Mouse (Mus musculus): Measurements from ENCODE around the gene Pigc.
A peak's percentile ranks its signal among the peaks of the same experiment; 100 is the strongest.

Gene Pigc

DNA sequence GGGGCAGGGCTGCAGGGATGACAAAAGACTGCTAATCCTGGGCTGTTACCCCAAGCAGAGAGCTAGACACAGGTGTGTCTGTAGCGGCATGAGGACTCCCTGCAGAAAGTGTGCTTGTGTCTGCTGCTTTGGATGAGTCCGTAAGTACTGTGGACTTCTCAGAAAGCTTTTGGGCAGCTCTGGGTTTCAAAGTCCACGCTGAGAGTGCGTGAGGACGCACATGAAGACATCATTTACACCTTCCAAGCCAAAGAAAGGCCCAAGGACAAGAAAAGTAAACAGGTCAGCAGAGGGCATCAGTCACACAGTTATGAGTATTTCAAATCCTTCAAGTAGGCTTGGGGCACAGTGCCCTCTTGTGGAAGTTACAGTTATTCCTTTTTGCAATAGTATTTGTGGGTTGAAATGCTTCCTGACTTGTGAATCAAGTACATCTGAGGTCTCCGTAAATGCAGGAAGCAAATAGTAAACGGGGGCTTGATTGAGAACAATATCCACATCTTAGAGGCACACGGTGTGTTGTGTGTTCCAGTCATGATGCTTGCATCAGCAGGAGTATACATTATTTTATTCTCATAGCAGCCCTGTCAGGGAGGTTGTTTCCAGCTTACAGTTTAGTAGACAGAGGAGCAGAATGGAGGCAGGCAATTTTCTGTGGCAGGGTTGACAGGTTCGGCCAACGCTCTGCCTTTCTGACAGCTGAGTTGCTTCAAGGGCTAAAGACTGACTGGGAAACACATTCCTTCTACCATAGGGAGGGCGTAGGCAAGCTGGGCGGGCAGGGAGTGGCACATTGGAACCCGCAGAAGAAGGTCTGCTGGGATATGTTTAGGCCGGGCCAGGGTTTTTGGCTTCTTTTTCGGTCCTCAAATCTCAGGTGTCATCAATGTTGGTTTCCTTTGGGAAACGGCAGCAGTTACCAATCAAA, 7.5 kb downstream of the Pigc start:
- peak; percentile 84 for DNase-seq (ENCODE audit: extremely low spot score)

GRCm38 (mm10) chr1:161977331-161977730, 8.3 kb downstream of the Pigc start:
- DNase-seq (ENCODE audit: extremely low spot score), result no peak

- DNase-seq (ENCODE audit: extremely low spot score), result no peak
Observed at GRCm38 (mm10) chr1:161978173-161978700, 9.3 kb downstream of the Pigc start.

GRCm38 (mm10) chr1:161979536-161979935, 10.6 kb downstream of the Pigc start, which contains the start of gene 4930558K02Rik:
4930558K02Rik (minus strand) TSS chr1:161979636.
- DNase-seq (ENCODE audit: extremely low spot score), result no peak

DNA sequence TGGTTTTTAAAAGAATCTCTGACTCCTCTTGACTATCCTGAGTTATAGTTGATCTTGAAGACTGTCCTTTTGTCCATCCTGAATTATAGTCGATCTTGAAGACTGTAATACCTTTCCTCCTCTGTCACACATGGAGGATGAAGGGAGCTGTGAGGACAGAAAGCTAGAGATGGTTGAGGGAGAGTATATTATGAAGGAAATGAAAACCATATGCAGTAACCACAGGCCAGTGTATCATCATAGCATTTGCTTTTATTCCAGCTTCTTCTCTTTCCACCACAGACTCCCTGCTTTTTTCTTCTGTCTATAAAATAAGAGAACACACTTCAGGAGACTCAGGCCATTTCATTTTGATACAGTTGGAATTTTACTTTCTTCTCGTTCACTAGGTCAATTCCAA, 11.1 kb downstream of the Pigc start:
- DNase-seq (ENCODE audit: extremely low spot score), result no peak

GRCm38 (mm10) chr1:161980626-161981298, 11.8 kb downstream of the Pigc start:
- no peak for DNase-seq (ENCODE audit: extremely low spot score)

DNA sequence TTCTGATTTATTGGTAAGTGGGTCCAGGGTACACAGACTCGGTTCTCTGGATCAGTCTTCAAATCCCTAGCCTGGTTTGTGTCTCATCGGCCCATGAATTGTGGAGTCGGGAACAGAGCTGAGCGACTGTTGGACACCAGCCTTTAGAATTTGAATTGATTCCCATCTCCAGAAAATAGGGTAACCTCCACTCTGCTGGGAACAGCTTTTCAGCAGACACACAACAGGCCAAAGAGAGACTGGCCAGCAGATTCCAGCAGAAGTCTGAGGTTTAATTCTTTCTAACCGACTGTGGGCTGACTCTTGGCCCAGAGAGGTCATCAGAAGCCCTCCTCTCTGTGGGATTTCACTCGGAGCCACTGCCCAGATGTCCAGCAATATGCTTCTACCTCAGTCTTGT, 14.5 kb downstream of the Pigc start:
- no peak for DNase-seq (ENCODE audit: extremely low spot score)

DNA sequence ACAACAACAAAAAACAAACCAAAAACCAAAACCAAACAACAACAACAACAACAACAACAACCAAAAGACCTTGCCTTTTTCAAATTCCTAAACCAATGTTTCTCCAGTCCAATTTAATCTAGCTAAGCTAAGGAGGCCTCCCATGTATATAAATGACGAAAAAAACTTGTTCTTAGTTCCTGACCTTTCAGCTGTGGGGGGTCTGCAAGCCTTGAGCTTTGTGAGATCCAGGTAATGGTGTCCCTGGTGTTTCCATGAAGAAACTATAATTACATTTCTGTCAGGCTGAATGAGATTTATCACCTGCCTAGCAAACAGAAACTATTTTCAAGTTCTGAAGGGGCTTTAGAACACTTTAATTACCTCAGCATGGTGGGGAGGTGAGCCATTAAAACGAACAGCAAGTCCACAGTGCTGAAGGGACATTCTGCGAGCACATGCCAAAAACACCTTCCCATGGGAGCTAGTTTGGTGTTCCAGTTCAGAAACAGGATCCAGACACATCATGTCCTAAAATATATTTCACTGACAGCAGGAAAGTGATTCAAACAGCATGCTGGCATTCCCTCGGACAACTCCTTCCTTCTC, 15.1 kb downstream of the Pigc start:
- DNase-seq (ENCODE audit: extremely low spot score), result no peak

GRCm38 (mm10) chr1:161990684-161991578, 21.9 kb downstream of the Pigc start:
- DNase-seq (ENCODE audit: extremely low spot score), result no peak

GRCm38 (mm10) chr1:161991846-161992245, 22.9 kb downstream of the Pigc start:
- no peak for DNase-seq (ENCODE audit: extremely low spot score)

DNA sequence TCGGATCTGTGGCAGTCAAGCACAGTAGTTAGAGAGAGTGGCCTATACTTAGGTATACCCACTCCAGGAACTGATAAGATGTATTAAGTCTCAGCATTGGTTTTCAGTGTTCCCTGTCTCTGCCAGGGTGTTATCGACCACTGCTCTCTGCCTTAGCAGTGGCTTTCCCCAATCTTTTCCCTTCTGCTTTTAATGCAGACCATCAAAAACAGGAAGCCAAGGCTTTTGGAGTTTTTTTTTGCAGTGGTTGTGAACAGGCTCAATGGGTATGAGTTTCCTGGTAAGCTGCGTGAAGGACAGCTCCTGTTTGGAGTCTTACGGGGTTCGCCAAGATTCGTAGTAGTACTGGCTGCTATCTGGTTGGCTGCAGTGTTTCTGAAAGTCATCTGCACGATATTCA, 23.4 kb downstream of the Pigc start:
- DNase-seq (ENCODE audit: extremely low spot score), result no peak

GRCm38 (mm10) chr1:161998781-161999180, 29.8 kb downstream of the Pigc start:
- DNase-seq (ENCODE audit: extremely low spot score), result no peak

DNA sequence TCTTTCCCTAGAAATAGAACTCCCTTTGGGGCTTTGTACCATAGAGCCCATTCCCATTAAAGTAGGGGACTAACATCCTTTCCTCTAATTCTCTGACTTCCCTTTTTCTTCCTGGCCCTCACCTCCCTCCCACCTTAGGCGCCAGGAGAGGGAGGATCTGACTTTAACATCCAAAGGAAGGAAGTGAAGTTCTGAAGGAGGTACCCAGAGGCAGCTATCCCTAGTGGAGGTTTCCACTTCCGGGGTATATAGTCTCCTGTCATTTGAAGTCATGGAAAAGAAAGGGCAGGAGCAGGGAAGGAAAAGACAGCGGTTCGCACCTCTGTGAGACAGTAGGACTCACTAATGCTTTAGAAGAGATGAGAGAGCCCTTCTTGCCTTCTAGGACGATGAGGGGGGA, 30.4 kb downstream of the Pigc start:
- DNase-seq (ENCODE audit: extremely low spot score), result no peak

DNA sequence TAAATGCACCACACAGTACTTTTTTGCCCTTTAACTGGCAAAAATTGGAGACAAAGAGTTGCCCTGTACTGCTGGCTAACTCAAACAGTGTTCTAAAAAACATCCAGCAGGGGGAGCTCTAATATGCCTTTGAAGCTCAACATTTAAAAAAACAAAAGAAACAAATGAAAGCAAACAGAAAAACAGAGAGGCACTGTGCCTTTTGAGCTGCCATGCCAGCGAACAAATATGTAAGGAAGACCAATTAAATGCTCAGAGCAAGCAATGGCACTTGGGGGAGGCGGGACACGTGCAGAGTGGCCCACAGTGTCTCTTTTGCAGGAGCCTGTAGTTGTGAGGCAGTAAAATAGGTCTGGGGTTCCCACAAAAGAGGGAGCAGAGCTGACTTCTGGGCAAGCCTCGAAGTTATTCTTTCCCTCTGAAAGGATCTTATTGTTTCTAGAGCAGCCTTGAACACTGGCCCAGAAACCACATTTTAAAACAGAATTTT, 30.9 kb downstream of the Pigc start:
- peak; percentile 83 for DNase-seq (ENCODE audit: extremely low spot score)

GRCm38 (mm10) chr1:162001328-162001727, 32.3 kb downstream of the Pigc start:
- DNase-seq (ENCODE audit: extremely low spot score), result no peak

GRCm38 (mm10) chr1:162003729-162004517, 34.9 kb downstream of the Pigc start:
- DNase-seq (ENCODE audit: extremely low spot score), result no peak

- DNase-seq (ENCODE audit: extremely low spot score), result no peak
Observed at GRCm38 (mm10) chr1:162004518-162004780, 35.5 kb downstream of the Pigc start.

DNA sequence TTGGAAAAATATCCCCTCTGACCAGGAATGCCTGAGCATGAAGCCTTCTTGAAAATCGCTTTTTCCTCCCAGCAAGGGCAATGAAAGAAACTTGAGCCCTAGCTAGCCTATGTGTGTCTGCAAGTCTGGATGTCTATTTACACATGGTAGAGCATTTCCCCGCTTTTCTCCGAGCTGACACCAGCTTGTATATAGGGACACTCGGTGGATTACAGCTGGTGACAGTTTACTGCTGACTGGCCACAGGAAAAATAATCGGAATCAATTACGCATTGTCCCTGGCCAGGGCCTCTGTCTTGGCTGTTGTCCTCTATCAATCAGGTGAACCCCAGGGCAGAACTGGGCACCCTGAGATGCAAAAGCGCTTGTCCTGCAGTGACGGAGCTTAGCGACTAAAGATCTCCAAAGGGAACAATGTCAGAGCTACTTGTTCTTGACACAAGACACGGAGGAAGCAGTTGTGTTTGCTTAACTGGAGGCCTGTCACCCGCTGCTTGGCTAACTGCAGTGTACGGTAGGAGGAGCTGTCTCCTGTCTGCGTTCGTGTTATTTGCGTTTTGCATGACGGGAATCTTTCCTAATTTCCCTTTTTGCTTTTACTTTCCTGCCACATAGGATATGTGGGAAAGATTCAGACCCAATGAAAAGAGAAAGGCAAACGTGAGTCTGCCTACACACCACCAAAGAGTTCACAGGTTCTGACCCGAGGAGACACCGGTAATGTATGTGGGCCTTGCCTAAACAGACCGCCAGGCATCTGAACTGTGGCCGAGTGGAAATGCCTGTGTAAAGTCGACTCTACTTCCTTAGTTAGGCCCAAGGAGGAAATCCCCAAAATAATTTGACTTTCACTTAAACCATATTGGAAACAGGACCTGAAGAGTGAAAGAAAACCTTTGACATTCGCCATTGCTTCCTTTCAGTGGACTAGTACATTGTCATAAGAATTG, 36.1 kb downstream of the Pigc start:
- DNase-seq (ENCODE audit: extremely low spot score), result peak; percentile 62

DNA sequence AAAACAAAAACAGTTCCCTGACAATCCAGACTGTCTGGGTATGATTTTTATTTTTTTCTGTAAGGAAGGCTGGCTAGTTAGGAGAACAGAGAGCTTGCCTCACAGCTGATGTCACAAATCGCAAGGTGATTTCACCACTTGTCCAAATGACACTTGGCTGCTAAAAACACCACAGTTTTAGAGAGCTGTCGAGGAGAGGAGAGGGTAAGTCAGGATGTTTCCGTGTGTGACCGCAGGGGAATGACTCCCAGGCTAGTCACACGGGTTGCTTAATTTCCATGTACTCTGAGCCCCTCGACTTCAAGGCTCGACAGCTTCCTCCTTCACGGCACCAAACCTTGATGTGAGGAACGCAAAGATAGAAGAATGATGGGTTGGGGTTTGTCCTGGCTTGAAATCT, 37.1 kb downstream of the Pigc start:
- DNase-seq (ENCODE audit: extremely low spot score), result no peak

Data from embryo, embryonic 9.5 days (tissue).